Mouse (Mus musculus) forebrain, embryonic 16.5 days (tissue): ENCODE results near the gene Med24. TPM values are rescaled to one million over a fixed set of nuclear protein-coding genes. Genes with fewer than 3 reads are reported as not detected.

Experiments used
- ATAC-seq: fragments of 200-750 bp; cut with Nextera tagmentation; 2 replicates; pipeline ENCODE4 v1.8.0; 2017; ENCODE audit warnings: mild to moderate bottlenecking, moderate library complexity
- H3K27ac ChIP-seq: fragments of 300-500 bp; sonication (generic); 2 replicates; pipeline ENCODE4 v1.5.1; 2014; ENCODE audit warnings: low read length, control low read depth
- H3K27me3 ChIP-seq: fragments of 300-500 bp; sonication (generic); replicated peaks from 2 replicates; pipeline ENCODE4 v1.6.1; 2014; ENCODE audit warnings: low read length; ENCODE audit not compliant: control insufficient read depth, insufficient read depth
- H3K36me3 ChIP-seq: fragments of 300-500 bp; sonication (generic); 2 replicates; pipeline ENCODE4 v1.6.1; 2014; ENCODE audit not compliant: control insufficient read depth, insufficient read depth
- H3K4me1 ChIP-seq: fragments of 300-500 bp; sonication (generic); replicated peaks from 2 replicates; pipeline ENCODE4 v1.6.1; 2014; ENCODE audit warnings: low read length; ENCODE audit not compliant: control insufficient read depth, insufficient read depth
- H3K4me2 ChIP-seq: fragments of 300-500 bp; sonication (generic); 2 replicates; pipeline ENCODE4 v1.6.1; 2014; ENCODE audit warnings: mild to moderate bottlenecking, low read length, control low read depth
- H3K4me3 ChIP-seq: fragments of 300-500 bp; sonication (generic); replicated peaks from 2 replicates; pipeline ENCODE4 v1.5.1; 2014; ENCODE audit warnings: mild to moderate bottlenecking, low read length, control low read depth
- H3K9ac ChIP-seq: fragments of 300-500 bp; sonication (generic); replicated peaks from 2 replicates; pipeline ENCODE4 v1.6.1; 2014; ENCODE audit warnings: low read depth, low read length, control low read depth
- H3K9me3 ChIP-seq: fragments of 300-500 bp; sonication (generic); 2 replicates; pipeline ENCODE4 v1.6.1; 2016; ENCODE audit warnings: low read length; ENCODE audit not compliant: control insufficient read depth
- WGBS: fragments of 180-500 bp; shearing (Covaris S2); extraction: QIAGEN DNeasy Blood & Tissue Kit; methylation state at CpG from one replicate; pipeline ENCODE4 v1.1.7; 2014; 5-methylcytosine and 5-hydroxymethylcytosine counted together
- polyA plus RNA-seq: library from polyadenylated mRNA; unstranded; fragments of >200 nt; fragmentation: Nextera tagmentation; extraction: Ambion mirVana; gene quantifications from 2 replicates; pipeline ENCODE4 v1.2.1, GENCODE M21; 2015

Med24 gene
- polyA plus RNA-seq, 1 experiment from 2014 or later: 93.7 TPM

GRCm38 (mm10) chr11:98766346-98766745 lies 37.1 kb upstream of the Med24 start:
- H3K36me3 ChIP-seq: peaks cover 34% of the 10 kb centered on the region
- H3K9me3 ChIP-seq: no peaks in the 10 kb centered on the region
- H3K4me3 ChIP-seq: no peak overlapping the region
- H3K4me1 ChIP-seq: peaks cover 51% of the 10 kb centered on the region
- 43% methylated on average over 2 of the region's 2 CpGs for WGBS
- peak overlapping the region; percentile 41; the same call in 1 of the 2 replicates for H3K27ac ChIP-seq
- ATAC-seq: no peak
- H3K27me3 ChIP-seq: no peaks in the 10 kb centered on the region
- H3K9ac ChIP-seq: peak overlapping the region; percentile 22; the same call in 1 of the 2 replicates
- H3K4me2 ChIP-seq: no peak overlapping the region

- no peak overlapping the region for H3K4me3 ChIP-seq
- no peaks in the 10 kb centered on the region for H3K27me3 ChIP-seq
- peaks cover 39% of the 10 kb centered on the region for H3K36me3 ChIP-seq
- no peaks in the 10 kb centered on the region for H3K9me3 ChIP-seq
- peak overlapping the region; percentile 82 for H3K27ac ChIP-seq
- no peak overlapping the region; the same call in 1 of the 2 replicates for H3K9ac ChIP-seq
- ATAC-seq: 0 out of 2 replicates have a peak, but pooled peaks have one; percentile 8
- peaks cover 51% of the 10 kb centered on the region for H3K4me1 ChIP-seq
- H3K4me2 ChIP-seq: no peak overlapping the region
- WGBS: 34% methylated on average over 8 of the region's 9 CpGs
These were observed 36.4 kb upstream of the Med24 start for GRCm38 (mm10) chr11:98765421-98766309.

DNA sequence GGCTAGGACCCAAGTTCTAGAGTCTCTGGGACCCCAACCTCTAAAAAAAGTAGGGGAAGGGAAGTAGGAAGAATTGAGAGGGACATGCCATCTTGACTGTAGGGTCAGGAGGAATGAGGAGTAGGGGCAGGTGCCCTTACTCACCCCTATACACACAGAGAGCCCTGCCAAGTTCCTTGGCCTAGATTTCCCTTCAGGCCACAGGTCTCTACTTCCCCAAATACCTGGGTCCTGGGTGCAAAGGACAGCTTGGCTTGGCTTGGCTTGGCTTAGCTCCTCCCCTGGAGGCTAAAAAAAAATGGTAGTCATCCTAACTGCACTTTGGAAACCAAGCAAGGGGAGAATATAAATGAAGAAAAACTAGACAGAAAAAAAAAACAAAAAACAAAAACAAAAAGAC lies 35.5 kb upstream of the Med24 start:
- no peak for ATAC-seq
- Histone ChIP-seq H3K9ac (no peak overlapping the region), H3K4me2 (no peak overlapping the region), H3K27ac (no peak overlapping the region), H3K9me3 (no peaks in the 10 kb centered on the region), H3K36me3 (peaks cover 39% of the 10 kb centered on the region), H3K4me3 (no peak overlapping the region), H3K4me1 (peaks cover 44% of the 10 kb centered on the region), H3K27me3 (no peaks in the 10 kb centered on the region)

DNA sequence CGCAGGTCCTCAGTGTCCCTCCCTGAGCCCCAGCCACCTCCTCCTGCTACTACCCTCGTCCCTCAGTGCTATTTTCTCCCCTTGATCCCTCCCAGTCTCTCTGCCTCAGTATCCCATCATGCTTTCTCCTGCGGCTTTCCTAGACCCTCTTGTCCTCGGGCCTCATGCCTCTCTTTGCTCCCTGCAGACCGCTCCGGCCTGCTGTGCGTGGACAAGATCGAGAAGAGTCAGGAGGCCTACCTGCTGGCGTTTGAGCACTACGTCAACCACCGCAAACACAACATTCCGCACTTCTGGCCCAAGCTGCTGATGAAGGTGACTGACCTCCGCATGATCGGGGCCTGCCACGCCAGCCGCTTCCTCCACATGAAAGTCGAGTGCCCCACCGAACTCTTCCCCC lies 34.9 kb upstream of the Med24 start:
- Histone ChIP-seq H3K4me3 (no peak overlapping the region), H3K36me3 (peaks cover 38% of the 10 kb centered on the region), H3K4me2 (no peak overlapping the region), H3K27me3 (no peaks in the 10 kb centered on the region), H3K9me3 (no peaks in the 10 kb centered on the region), H3K9ac (no peak overlapping the region), H3K4me1 (peaks cover 41% of the 10 kb centered on the region), H3K27ac (no peak overlapping the region)
- ATAC-seq: no peak
- 85% methylated on average over 18 of the region's 18 CpGs for WGBS

DNA sequence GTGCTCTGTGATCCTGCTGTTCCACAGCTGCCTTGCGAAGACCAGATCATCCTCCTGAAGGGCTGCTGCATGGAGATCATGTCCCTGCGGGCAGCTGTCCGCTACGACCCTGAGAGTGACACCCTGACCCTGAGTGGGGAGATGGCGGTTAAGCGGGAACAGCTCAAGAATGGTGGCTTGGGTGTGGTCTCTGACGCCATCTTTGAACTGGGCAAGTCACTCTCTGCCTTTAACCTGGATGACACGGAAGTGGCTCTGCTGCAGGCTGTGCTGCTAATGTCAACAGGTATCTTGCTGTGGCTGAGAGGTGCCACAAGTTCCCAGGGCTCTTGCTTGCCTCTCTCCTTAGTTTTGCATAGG lies 34.2 kb upstream of the Med24 start:
- Histone ChIP-seq H3K27ac (no peak overlapping the region), H3K27me3 (no peaks in the 10 kb centered on the region), H3K9me3 (no peaks in the 10 kb centered on the region), H3K36me3 (peaks cover 38% of the 10 kb centered on the region), H3K9ac (no peak overlapping the region), H3K4me1 (peaks cover 35% of the 10 kb centered on the region), H3K4me2 (no peak overlapping the region), H3K4me3 (no peak overlapping the region)
- no peak for ATAC-seq
- 91% methylated on average over 8 of the region's 8 CpGs for WGBS

- no peak overlapping the region for H3K4me2 ChIP-seq
- no peaks in the 10 kb centered on the region for H3K27me3 ChIP-seq
- H3K9ac ChIP-seq: no peak overlapping the region
- no peaks in the 10 kb centered on the region for H3K9me3 ChIP-seq
- no peak for ATAC-seq
- peaks cover 38% of the 10 kb centered on the region for H3K36me3 ChIP-seq
- peaks cover 29% of the 10 kb centered on the region for H3K4me1 ChIP-seq
- WGBS: 64% methylated on average over 17 of the region's 17 CpGs
- no peak overlapping the region for H3K4me3 ChIP-seq
- no peak overlapping the region for H3K27ac ChIP-seq
These were observed 33.7 kb upstream of the Med24 start for GRCm38 (mm10) chr11:98762756-98763501.

GRCm38 (mm10) chr11:98761939-98762338 lies 32.7 kb upstream of the Med24 start:
- WGBS: 88% methylated on average over 4 of the region's 4 CpGs
- Histone ChIP-seq H3K9me3 (no peaks in the 10 kb centered on the region), H3K4me1 (peaks cover 19% of the 10 kb centered on the region), H3K36me3 (peaks cover 38% of the 10 kb centered on the region), H3K4me2 (no peak overlapping the region), H3K27me3 (no peaks in the 10 kb centered on the region), H3K9ac (no peak overlapping the region), H3K4me3 (no peak overlapping the region), H3K27ac (no peak overlapping the region)
- ATAC-seq: no peak

DNA sequence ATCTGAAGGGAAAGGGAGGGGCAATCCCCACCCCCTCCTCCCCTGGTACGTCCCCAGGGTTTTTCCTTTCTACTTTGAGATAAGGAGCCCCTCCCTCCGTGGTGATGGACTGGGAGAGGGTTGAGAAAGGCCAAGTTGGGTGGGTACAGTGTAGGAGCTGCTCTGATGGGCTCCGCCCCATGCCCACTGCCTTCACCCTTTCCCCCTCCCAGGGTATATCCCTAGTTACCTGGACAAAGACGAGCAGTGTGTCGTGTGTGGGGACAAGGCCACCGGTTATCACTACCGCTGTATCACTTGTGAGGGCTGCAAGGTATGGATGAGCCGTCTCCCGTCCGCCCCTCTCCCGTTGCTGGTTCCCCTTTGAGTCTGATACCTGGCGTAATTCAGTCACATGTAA lies 27.5 kb upstream of the Med24 start:
- H3K4me3 ChIP-seq: no peak overlapping the region
- ATAC-seq: no peak
- H3K27ac ChIP-seq: no peak overlapping the region
- H3K4me2 ChIP-seq: no peak overlapping the region
- H3K36me3 ChIP-seq: peaks cover 26% of the 10 kb centered on the region
- H3K9me3 ChIP-seq: no peaks in the 10 kb centered on the region
- WGBS: 91% methylated on average over 12 of the region's 12 CpGs
- H3K4me1 ChIP-seq: peaks cover 28% of the 10 kb centered on the region
- no peak overlapping the region for H3K9ac ChIP-seq
- H3K27me3 ChIP-seq: no peaks in the 10 kb centered on the region

- Histone ChIP-seq H3K36me3 (peaks cover 20% of the 10 kb centered on the region), H3K4me3 (no peak overlapping the region), H3K27me3 (no peaks in the 10 kb centered on the region), H3K9ac (no peak overlapping the region), H3K9me3 (no peaks in the 10 kb centered on the region), H3K27ac (no peak overlapping the region), H3K4me2 (no peak overlapping the region), H3K4me1 (peaks cover 36% of the 10 kb centered on the region)
- whole genome bisulfite sequencing: 94% methylated on average over 6 of the region's 6 CpGs
- no peak for ATAC-seq
These were observed 26.6 kb upstream of the Med24 start for GRCm38 (mm10) chr11:98755726-98756380.
